Mouse (Mus musculus): ENCODE measurements around the gene Mrpl39. TPM values are rescaled to one million over a fixed set of nuclear protein-coding genes. Genes with fewer than 3 reads are reported as not detected.

Gene Mrpl39
- polyA plus RNA-seq, 1 experiment from 2014 or later, result 40.2 TPM

GRCm38 (mm10) chr16:84767956-84768355 is 32.4 kb upstream of the Mrpl39 start:
- H3K4me1 ChIP-seq (ENCODE audit: control insufficient read depth, insufficient read depth, low read length), result no peaks in the 10 kb centered on the region; the same call in 1 of the 2 replicates
- H3K27me3 ChIP-seq (ENCODE audit: control insufficient read depth, insufficient read depth, low read length), result no peaks in the 10 kb centered on the region
- no peak overlapping the region for H3K9ac ChIP-seq (replicated peaks; ENCODE audit: low read depth, low read length)
- WGBS, result 83% methylated on average over 8 of the region's 8 CpGs
- H3K4me3 ChIP-seq (ENCODE audit: low read depth, low read length), result no peak overlapping the region
- no peak overlapping the region for H3K27ac ChIP-seq (ENCODE audit: low read depth, low read length)
- H3K4me2 ChIP-seq (ENCODE audit: low read depth, low read length), result no peak overlapping the region
- H3K9me3 ChIP-seq (ENCODE audit: control insufficient read depth, low read length), result no peaks in the 10 kb centered on the region
- no peaks in the 10 kb centered on the region for H3K36me3 ChIP-seq (ENCODE audit: control insufficient read depth, insufficient read depth, low read length)
- ATAC-seq (ENCODE audit: low read depth), result no peak

GRCm38 (mm10) chr16:84745721-84746306 is 10.3 kb upstream of the Mrpl39 start:
- H3K4me3 ChIP-seq (ENCODE audit: low read depth, low read length), result no peak overlapping the region

DNA sequence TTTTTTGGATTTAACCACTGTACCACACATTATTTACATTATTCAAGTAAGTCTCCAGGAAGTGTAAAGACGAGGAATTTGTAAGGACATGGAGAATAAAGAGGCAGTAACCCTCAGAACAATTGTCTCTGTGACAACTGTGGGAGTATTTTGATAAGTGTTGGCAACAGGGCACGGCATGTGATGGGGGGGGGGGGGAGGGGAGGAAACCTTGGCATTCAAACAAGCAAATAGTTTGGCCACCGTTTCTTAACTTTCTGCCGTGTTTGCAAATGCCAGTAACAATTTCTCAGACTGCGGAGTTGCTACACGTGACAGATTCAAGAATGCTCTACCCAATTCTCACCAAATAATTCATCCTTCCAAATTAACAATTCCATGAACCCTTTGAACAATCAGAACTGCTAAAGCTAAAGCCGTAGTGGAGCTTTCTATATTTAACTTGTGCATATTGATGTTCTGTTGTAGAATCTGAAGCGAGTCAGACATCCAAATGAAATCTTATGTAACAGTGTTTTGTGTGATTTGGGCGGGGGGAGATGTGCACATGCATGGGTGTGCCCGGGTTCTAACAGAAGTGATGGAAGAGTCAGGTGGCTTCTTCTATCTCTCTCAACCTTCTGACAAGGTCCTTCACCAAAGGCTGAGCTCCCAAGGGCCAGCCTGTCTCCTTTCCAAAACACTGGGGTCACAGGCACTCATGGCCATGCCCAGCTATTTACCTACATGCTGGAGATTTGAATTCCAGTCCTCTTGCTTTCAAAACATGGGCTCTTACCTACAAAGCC is 9.4 kb upstream of the Mrpl39 start:
- no peaks in the 10 kb centered on the region for H3K4me1 ChIP-seq (ENCODE audit: control insufficient read depth, insufficient read depth, low read length)
- H3K9ac ChIP-seq (replicated peaks; ENCODE audit: low read depth, low read length), result no peak overlapping the region
- no peak overlapping the region for H3K4me2 ChIP-seq (ENCODE audit: low read depth, low read length)
- H3K27me3 ChIP-seq (ENCODE audit: control insufficient read depth, insufficient read depth, low read length), result no peaks in the 10 kb centered on the region
- H3K36me3 ChIP-seq (ENCODE audit: control insufficient read depth, insufficient read depth, low read length), result no peaks in the 10 kb centered on the region
- 73% methylated on average over 10 of the region's 10 CpGs for WGBS
- no peak for ATAC-seq (ENCODE audit: low read depth)
- H3K27ac ChIP-seq (ENCODE audit: low read depth, low read length), result no peak overlapping the region
- H3K4me3 ChIP-seq (ENCODE audit: low read depth, low read length), result no peak overlapping the region
- no peaks in the 10 kb centered on the region for H3K9me3 ChIP-seq (ENCODE audit: control insufficient read depth, low read length)

More at GRCm38 (mm10) chr16:84745721-84746306, 10.3 kb upstream of the Mrpl39 start:
- no peak overlapping the region for H3K9ac ChIP-seq (replicated peaks; ENCODE audit: low read depth, low read length)
- no peaks in the 10 kb centered on the region for H3K4me1 ChIP-seq (ENCODE audit: control insufficient read depth, insufficient read depth, low read length)
- no peaks in the 10 kb centered on the region for H3K27me3 ChIP-seq (ENCODE audit: control insufficient read depth, insufficient read depth, low read length)
- no peak overlapping the region for H3K27ac ChIP-seq (ENCODE audit: low read depth, low read length)
- ATAC-seq (ENCODE audit: low read depth), result no peak
- no peak overlapping the region for H3K4me2 ChIP-seq (ENCODE audit: low read depth, low read length)
- H3K9me3 ChIP-seq (ENCODE audit: control insufficient read depth, low read length), result no peaks in the 10 kb centered on the region
- H3K36me3 ChIP-seq (ENCODE audit: control insufficient read depth, insufficient read depth, low read length), result no peaks in the 10 kb centered on the region
- 72% methylated on average over 6 of the region's 6 CpGs for WGBS

GRCm38 (mm10) chr16:84737358-84737757 is 1.8 kb upstream of the Mrpl39 start:
- Histone ChIP-seq H3K9me3 (ENCODE audit: control insufficient read depth, low read length) (no peaks in the 10 kb centered on the region), H3K4me3 (ENCODE audit: low read depth, low read length) (no peak overlapping the region), H3K36me3 (ENCODE audit: control insufficient read depth, insufficient read depth, low read length) (no peaks in the 10 kb centered on the region), H3K9ac (replicated peaks; ENCODE audit: low read depth, low read length) (no peak overlapping the region), H3K4me2 (ENCODE audit: low read depth, low read length) (no peak overlapping the region), H3K27me3 (ENCODE audit: control insufficient read depth, insufficient read depth, low read length) (no peaks in the 10 kb centered on the region), H3K27ac (ENCODE audit: low read depth, low read length) (no peak overlapping the region), H3K4me1 (ENCODE audit: control insufficient read depth, insufficient read depth, low read length) (peaks cover 9% of the 10 kb centered on the region)
- WGBS, result 72% methylated on average over 3 of the region's 3 CpGs
- no peak for ATAC-seq (ENCODE audit: low read depth)

DNA sequence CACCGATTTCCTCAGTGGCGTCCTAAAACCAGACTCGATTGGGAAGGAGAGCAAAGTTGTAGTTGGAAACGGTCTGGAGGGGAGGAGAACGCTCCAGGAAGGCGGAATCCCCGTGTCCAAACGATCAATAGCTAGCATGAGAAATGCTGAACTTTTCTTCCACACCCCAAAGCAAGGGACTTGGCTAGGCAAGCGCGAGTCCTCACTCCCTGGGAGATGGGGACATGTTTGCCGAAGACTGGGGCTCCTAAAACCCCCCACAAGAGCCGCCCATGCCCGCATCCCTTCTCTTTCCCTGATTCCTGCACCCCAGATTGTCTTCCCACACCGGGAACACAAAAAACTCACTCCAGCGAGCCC is 756 bp downstream of the Mrpl39 start:
- Histone ChIP-seq H3K9me3 (ENCODE audit: control insufficient read depth, low read length) (no peaks in the 10 kb centered on the region), H3K9ac (replicated peaks; ENCODE audit: low read depth, low read length) (peak overlapping the region; percentile 80), H3K36me3 (ENCODE audit: control insufficient read depth, insufficient read depth, low read length) (peaks cover 13% of the 10 kb centered on the region; the same call in 1 of the 2 replicates), H3K4me3 (ENCODE audit: low read depth, low read length) (peak overlapping the region; percentile 81), H3K4me2 (ENCODE audit: low read depth, low read length) (peak overlapping the region; percentile 80), H3K27me3 (ENCODE audit: control insufficient read depth, insufficient read depth, low read length) (no peaks in the 10 kb centered on the region), H3K27ac (ENCODE audit: low read depth, low read length) (peak overlapping the region; percentile 64), H3K4me1 (ENCODE audit: control insufficient read depth, insufficient read depth, low read length) (peaks cover 9% of the 10 kb centered on the region)
- ATAC-seq (ENCODE audit: low read depth), result peak; percentile 72
- WGBS, result 1% methylated on average over 15 of the region's 15 CpGs

GRCm38 (mm10) chr16:84720670-84721069 is 14.9 kb downstream of the Mrpl39 start:
- ATAC-seq (ENCODE audit: low read depth), result no peak
- Histone ChIP-seq H3K4me2 (ENCODE audit: low read depth, low read length) (no peak overlapping the region), H3K9me3 (ENCODE audit: control insufficient read depth, low read length) (no peaks in the 10 kb centered on the region), H3K27ac (ENCODE audit: low read depth, low read length) (no peak overlapping the region), H3K9ac (replicated peaks; ENCODE audit: low read depth, low read length) (no peak overlapping the region), H3K4me3 (ENCODE audit: low read depth, low read length) (no peak overlapping the region), H3K27me3 (ENCODE audit: control insufficient read depth, insufficient read depth, low read length) (no peaks in the 10 kb centered on the region), H3K36me3 (ENCODE audit: control insufficient read depth, insufficient read depth, low read length) (peaks cover 48% of the 10 kb centered on the region), H3K4me1 (ENCODE audit: control insufficient read depth, insufficient read depth, low read length) (no peaks in the 10 kb centered on the region)
- 91% methylated on average over 2 of the region's 2 CpGs for WGBS

GRCm38 (mm10) chr16:84718250-84718649 is 17.3 kb downstream of the Mrpl39 start:
- Histone ChIP-seq H3K27ac (ENCODE audit: low read depth, low read length) (no peak overlapping the region), H3K4me1 (ENCODE audit: control insufficient read depth, insufficient read depth, low read length) (no peaks in the 10 kb centered on the region), H3K36me3 (ENCODE audit: control insufficient read depth, insufficient read depth, low read length) (peaks cover 34% of the 10 kb centered on the region), H3K9me3 (ENCODE audit: control insufficient read depth, low read length) (no peaks in the 10 kb centered on the region), H3K4me2 (ENCODE audit: low read depth, low read length) (no peak overlapping the region), H3K27me3 (ENCODE audit: control insufficient read depth, insufficient read depth, low read length) (no peaks in the 10 kb centered on the region), H3K4me3 (ENCODE audit: low read depth, low read length) (no peak overlapping the region), H3K9ac (replicated peaks; ENCODE audit: low read depth, low read length) (no peak overlapping the region)
- no peak for ATAC-seq (ENCODE audit: low read depth)
- WGBS, result 95% methylated on average over 4 of the region's 4 CpGs

- no peak overlapping the region for H3K4me3 ChIP-seq (ENCODE audit: low read depth, low read length)
- no peak overlapping the region for H3K27ac ChIP-seq (ENCODE audit: low read depth, low read length)
- no peak overlapping the region for H3K4me2 ChIP-seq (ENCODE audit: low read depth, low read length)
- no peaks in the 10 kb centered on the region for H3K9me3 ChIP-seq (ENCODE audit: control insufficient read depth, low read length)
- no peaks in the 10 kb centered on the region for H3K27me3 ChIP-seq (ENCODE audit: control insufficient read depth, insufficient read depth, low read length)
- no peaks in the 10 kb centered on the region for H3K4me1 ChIP-seq (ENCODE audit: control insufficient read depth, insufficient read depth, low read length)
- WGBS, result 95% methylated on average over 10 of the region's 10 CpGs
- H3K36me3 ChIP-seq (ENCODE audit: control insufficient read depth, insufficient read depth, low read length), result peaks cover 29% of the 10 kb centered on the region
- no peak for ATAC-seq (ENCODE audit: low read depth)
- H3K9ac ChIP-seq (replicated peaks; ENCODE audit: low read depth, low read length), result no peak overlapping the region
Observed at GRCm38 (mm10) chr16:84717618-84718248, 17.8 kb downstream of the Mrpl39 start.
